Mouse (Mus musculus) CD4-positive helper T cell, adult 2 months (primary cell): ENCODE data around the gene Cst10.

Source experiments
- DNase-seq: peaks from one replicate; pipeline ENCODE4 v3.0.0-alpha.2; 2012; ENCODE audit warnings: low read depth, missing footprints, low spot score

Cst10 gene

DNA sequence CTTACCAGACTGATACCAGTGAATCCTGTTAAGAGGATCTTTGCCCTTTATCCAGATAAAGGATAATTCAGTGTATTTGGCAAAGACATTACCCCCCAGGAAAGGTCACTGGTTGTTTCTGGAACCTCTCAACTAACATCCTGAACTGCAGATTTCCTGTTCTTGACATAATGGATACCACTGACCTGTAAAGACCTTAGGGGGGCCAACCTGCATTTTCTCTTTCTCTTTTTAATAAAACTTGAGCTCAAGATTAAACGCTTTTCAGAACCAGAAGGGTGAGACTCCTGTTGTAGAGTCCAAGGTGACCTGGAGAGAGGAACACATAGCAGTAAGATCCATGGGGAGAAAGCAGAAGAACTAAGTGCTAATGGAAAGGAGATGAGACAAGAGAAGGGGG is at the start of gene Cst10:
Gene Cst10 (plus strand): TSS at position 301 of the 400 bp plus-strand sequence.
- DNase-seq = no peak

DNA sequence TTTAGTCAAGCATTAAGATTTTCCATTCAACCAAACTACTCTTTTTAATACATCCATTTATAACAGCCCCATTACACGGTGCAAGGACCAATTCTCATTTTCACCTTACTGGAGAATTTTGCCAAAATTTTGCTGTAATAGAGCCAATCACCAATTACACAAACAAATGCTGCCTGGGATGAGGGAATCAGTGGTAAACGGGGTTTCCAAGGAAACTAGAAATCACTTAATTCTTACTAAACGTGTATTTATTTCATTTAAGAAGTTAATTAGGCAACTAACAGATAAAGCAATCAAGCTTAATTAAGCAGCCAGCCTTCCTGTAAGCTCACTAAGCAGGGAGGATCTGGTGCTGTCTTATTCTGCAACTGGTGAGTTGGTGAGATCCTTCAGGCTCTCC is 11.9 kb upstream of the Cst10 start:
- no peak for DNase-seq

DNA sequence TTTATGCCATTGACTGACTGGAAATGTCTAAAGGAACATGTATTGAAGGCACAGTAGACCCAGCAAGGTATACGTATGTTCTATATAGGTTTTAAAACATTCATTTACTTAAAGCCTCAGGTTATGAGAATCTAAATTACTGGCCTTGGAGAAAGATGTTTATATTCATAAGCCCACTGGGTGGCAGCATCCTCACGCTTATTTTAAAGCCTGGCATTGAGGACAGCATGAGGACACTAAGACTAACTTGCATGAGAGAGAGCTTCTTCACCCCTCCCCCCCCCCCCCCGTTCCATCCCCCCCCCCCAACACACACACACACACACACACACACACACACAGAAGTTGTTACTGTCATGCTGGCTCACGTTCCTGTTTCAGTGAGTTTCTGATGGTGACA is 17.7 kb downstream of the Cst10 start:
- DNase-seq = no peak
